Mouse (Mus musculus) megakaryocyte, embryonic 14.5 days (primary cell): ENCODE data around the gene Glipr1l1.
"Not testable (repeated sequence)": the region's sequence is repeated elsewhere in the genome, so short reads cannot be mapped to it uniquely, and the experiment has no call there.

Experiments used
- FLI1 ChIP-seq: IDR thresholded peaks from 2 replicates; pipeline ENCODE4 v1.6.1; 2012; ENCODE audit warnings: low read length, inconsistent platforms, mixed read lengths
- GATA1 ChIP-seq: IDR thresholded peaks from 3 replicates; pipeline ENCODE4 v1.6.1; 2012; ENCODE audit warnings: mixed read lengths, low read length, inconsistent platforms, borderline replicate concordance

DNA sequence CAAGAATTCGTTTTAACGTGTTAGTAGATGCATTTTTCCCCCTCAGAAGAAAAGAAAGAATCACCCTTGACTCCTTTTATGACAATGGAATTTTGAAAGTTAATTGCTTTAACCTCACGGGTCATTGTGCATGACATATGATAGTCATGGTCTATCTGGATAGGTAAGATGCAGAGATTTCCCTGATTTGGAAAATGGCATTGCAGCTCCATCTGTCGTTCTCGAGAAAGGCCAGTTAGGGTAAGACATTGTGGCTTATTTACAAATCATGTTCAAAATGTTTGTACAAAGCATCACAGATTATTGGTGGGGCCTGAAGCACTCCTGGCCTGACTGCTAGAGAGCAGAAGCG is 570 bp downstream of the Glipr1l1 start:
- not testable (repeated sequence) for TF ChIP-seq GATA1, FLI1
